Mouse (Mus musculus): ENCODE results near the gene Dmbx1.

Dmbx1 gene

DNA sequence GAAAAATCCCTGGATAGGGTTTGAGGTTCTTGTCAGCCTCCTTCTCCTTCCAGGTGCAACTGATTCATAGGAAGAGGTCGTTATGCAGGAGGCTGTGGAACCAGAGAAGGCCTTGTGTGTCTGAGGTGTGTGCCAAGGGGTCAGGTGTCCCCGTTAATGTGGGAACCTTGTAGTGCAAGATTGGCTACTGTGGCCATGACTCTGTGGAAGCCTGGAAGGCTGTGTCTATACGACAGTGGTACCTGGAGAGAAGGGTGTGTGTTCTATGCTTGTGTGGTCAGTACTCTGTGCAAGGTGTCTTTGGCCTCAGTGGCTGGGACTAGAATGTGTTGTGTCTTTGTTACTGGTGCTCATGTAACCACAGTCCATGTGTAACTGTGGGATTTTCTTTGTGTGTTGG is 955 bp upstream of the Dmbx1 start:
- DNase-seq (ENCODE audit: low spot score in 2 of 2), result no peak

DNA sequence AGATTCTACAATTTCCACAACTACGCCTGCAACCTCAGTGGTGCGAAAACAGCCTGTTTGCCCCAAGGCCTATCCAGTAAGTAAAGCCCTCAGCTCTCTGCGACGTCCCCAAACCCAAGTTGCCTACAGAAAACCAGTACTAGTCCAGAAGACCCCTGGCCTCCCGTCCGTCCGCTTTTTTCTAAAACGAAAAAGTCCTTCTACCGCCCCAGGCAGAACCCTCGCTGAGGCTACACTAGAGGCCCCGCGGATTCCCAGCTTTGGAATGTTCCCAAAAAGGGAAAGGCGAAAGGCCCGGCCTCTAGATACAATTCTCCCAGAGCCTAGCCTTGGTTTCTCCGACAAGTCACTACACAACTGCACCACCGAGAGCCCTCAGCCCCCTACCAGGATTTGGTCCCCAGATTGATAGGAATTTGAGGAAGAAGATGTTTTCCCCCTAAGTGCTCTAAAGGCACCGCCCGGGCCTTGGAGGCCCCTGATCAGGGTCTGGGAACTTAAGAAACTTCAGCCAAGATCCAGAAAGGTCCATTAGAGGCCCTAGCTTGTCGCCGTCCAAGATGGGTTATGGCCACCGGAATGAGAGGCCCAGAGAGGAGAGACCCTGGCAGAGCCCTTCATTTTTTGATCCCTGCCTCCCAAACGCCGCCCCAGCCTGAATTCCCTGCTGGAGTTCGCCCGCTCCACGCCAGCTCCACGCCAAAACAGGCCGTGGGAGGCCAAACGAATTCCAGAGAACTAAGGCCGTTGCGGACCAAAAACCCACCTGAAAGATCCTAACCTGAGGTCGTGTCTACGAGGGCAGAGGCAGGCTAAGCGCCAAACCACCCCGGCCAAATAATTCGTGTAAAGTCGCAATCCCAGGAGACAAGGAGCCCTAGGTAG is 1.2 kb downstream of the Dmbx1 start:
- no peak for DNase-seq (ENCODE audit: low spot score in 2 of 2)

DNA sequence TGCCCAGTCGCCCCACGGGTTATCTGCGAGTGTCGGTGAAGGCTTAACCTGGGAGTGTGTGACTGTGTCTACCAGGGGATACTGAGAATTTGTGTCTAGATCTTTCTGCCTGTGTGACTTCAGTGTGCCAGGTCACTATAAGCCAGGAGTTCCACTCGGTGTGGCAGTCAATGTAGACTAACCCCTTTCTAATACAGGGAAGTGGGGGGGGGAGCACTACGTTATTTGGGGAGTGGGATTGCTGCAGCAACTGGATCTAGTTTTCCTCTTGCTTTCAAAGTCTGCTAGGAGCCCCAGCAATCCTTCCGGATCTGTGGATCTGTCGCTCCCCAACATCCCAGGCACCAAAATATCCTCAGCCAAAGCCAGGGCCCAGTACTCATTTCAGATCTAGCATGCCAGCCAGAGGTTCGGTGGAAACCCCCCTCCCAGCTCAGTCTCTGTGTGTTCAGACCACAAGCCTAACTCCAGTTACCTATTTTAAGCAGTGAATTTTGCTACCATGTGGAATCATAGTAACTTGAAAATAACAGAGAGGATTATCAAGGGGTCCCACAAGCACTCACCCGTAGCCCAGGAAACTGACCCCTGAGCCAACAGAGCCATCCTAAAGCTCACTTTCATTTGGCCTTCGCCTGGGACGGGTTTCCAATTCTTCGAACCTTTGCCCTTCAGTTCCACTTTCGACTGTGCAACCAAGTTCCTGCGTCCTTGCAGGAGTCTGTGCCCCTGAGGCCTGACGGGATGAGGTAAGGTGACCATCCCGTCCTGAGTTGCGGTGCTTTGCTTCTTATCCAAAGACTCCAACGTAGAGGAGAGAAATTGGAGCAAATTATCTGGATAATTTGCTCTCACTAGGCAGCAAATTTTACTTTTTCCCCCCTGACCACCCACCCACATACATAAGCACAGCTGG is 2.4 kb downstream of the Dmbx1 start:
- no peak for DNase-seq (ENCODE audit: low spot score in 2 of 2)

DNA sequence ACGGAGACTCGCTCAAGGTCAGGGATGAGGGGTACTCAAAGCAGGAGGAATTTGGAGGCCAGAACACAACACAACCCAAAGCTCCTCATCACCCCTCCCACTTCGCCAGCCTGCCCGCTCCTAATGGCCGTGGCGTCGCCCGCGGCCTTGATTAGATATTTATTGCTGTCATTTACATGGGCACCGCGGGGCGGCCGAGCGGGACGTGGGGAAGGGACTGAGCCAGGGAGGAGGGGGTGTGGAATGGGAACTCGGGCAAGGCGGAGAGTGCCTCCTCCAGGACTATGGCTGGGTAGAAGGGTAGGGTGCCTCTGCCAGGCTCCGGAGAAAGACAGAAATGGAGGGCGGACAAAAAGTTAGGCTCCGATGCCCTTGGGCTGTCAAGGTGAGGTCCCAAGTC is 3.1 kb downstream of the Dmbx1 start:
- no peak for DNase-seq (ENCODE audit: low spot score in 2 of 2)

DNA sequence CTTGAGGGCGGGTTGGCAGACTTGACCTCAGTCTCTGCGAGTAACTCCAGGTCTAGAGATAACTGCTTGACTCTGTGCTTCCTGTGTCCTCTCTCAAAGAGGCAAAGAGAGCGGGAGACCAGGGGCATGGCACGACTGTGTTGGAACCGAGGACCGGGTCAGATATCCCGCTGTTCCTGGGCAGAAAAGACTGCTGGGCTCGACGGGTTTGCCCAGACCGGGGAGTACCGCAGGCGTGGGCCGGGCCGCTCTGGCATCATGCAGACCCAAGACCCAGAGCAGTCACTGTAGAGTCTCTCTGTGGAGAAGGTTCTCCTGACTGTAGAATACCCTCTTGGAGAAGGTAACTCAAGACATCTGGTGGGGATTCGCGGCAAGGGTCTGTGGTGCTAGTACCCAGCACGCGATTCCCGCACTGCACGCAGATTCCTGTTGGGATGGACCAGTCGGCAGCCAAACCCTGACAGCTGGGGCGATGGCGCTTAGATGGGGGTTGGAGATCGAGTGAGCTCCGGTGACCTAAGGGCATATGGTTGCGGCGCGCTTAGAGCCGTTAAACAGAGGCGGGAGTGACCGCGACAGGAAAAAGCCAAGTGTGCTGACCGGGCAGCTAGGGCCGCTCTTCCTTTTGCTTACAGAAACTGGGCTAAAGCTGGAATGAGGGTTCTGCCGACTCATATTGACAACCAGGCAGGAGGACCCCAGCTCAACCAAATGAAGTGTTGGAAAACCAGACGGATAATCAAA is 3.7 kb downstream of the Dmbx1 start:
- no peak for DNase-seq (ENCODE audit: low spot score in 2 of 2)

DNA sequence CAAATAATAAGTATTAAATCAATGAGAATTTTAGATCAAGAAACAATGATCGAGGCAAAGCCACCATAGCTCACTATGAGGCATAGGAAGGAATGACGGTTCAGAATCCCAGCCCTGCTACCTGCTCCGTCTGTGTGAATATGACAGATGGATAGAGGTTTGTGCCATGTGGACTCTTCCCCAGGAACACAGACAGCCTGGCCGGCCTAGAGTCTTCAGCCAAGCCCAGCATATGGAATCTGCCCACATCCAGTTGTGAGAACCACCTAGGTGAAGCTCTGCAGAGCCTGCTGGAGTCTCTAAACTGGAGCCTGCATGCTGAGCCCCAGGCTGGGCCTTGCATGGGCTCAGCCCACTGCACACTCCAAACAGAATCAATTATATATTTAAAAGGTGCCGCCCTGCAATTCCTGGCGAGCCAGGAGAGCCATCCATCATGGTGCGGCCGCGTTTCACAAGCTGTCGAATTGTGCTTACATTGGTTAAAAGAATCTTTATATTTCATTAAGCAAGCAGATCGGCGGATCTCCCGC is 8.1 kb downstream of the Dmbx1 start:
- DNase-seq (ENCODE audit: low spot score in 2 of 2), result no peak

DNA sequence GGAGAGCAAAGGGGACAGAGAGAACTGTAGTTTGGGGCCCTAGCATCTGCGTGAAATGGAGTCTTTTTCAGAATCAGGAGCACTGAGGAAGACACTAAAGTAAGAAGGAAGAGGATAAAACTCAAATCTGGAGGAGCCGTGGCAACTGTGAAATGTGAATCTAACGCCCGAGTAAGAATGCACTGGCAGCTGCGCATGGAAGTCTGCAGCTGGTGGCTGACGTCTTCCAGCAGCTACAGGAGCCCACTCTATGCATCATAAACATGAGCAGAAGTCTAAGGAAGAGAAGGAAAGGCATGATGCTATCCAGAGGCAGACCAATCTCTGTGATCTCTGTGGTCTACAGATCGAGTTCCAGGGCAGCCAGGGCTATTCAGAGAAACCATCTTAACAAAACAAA is 12.1 kb downstream of the Dmbx1 start:
- DNase-seq (ENCODE audit: low spot score in 2 of 2), result no peak

DNA sequence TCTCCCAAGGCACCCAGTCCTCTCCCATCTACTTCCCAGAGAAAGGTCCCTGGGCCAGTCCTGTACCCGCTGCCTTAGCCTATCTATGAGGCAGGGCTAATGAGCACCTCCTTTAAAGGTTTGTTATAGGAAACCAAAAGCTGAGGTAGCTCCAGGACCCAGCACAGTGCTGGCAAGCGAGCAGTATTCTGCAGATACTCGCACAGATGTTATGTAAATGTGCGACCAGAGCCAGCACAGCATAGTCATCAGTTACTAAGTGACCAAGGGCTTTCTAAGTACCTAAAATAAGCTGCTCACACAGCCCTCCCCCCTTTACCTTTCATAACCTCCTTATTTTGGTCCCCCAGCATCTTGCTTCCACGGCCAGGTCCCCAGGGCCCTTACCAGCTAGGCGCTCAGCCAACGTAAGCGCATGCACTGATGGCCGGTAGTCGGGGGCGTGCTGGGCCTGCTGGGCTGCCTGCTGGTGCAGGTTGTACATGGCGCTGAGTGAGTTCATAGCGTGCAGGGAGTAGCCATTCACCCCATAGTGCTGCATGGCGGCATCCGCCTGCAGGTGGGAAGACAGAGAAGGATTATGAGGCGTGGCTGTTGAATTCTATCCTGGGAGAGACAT is 16.4 kb downstream of the Dmbx1 start:
- DNase-seq (ENCODE audit: low spot score in 2 of 2), result no peak

DNA sequence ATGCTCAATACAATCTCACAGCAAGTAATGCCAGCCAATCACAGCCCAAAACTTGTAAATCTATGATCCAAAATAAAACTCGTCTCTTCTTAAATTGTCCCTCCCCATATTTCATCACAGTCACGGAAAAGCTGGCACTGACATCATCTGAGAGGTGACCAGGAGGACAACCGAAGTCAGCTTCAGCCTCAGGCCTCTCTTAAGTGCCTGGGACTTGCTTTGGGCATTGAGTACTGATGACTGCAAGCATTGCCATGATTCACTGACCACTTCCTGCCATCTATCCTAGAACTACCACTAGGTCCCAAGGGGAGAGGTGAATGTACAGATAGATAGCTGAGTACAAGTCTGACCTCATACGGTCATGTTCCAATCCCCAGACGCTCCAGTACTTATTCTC is 17.0 kb downstream of the Dmbx1 start:
- no peak for DNase-seq (ENCODE audit: low spot score in 2 of 2)

DNA sequence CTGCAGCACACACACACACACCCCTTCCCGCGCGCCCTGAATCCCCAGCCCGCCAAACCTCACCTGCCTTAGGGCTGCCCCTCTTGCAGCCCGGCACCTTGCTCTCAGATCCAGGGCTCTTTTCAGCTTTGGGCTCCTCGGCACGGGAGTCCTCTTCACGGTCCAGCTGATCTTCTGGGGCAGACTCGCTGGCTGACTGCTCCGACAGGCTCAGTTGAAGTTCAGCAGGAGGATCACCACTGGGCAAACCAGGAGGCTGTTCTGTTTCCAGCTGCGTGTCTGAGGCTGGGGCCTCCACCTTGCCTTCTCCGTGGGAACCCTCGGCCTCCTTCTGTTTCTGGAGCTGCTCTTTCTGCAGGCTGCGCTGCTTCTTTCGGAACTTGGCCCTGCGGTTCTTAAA is 19.8 kb downstream of the Dmbx1 start:
- DNase-seq (ENCODE audit: low spot score in 2 of 2), result no peak

DNA sequence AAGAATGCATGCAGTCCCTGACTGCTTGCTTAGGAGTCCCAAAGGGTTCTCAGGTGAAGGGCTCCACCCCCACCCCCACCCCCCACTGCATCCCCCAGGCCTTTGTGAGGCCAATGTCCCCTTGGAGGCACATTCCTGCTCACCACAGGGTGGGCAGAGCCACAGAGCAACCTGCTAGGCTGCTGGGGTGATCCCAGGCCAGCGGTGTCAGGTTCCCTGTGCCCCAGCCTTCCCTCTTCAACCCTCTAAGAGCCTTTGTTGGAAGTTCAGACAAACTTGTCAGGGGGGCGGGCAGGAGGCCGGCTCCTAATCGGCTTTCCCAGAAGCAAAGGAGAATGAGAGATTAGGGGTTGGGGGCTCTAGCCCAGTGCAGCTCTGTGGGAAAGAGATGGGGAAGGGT is 28.1 kb downstream of the Dmbx1 start:
- DNase-seq (ENCODE audit: low spot score in 2 of 2), result no peak

DNA sequence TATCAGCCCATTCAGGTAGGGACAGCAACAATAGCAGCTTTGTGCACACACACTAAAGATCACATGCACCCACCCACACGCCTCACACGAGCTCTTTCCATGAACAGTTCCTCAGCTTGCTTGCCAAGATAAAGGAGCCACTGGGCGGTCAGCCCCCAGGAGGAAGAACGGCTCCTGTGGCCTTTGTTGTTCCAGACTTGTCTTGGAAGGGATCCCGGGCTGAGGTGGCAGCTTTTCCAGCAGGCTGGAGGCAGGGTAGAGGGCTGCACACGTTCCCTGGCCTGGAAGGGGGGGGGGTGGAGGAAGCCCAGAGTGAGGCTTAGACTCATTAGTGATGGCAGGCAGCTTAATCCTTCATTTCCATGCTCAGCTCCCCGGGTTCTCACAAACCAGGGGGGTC is 31.1 kb downstream of the Dmbx1 start:
- DNase-seq (ENCODE audit: low spot score in 2 of 2), result peak in 1 of 2 experiments; percentile 6

DNA sequence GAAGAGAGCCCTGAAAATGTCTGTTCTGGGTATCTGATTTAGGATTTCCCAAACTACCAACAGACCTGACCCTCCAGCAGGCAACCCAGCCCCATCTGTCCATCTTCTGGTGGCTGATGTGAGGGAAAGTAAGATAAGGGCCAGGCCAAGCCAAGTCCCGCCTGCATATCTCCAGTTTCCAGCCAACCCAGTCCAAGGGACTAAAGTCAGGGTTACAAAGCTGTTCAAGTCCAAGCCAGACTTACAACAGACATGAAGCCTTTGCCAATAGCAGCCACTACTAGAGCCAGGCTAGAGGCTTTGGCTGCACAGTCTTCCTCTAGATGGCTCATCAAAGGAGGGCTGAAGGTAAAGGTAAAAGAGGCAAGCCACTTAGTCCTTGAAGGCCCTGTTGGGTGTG is 31.7 kb downstream of the Dmbx1 start:
- no peak for DNase-seq (ENCODE audit: low spot score in 2 of 2)

DNA sequence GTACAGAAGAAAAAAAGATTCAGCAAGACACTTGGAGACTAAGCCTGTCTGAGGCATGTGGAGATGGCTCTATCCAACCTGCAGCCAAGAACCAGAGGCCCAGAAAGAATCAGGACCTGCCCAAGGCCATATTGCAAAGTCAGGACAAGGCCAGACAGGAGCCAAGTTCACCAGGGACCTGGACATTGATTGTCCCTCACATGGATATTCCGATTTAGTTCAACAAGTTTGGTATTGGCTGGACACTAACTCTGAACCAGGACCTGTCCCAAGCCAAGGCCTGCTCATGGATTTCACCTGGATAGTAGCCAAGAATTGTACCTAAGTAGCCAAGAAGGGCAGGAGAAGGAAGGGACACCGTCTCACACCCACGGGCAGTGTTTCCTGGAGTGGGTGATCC is 32.9 kb downstream of the Dmbx1 start:
- DNase-seq (ENCODE audit: low spot score in 2 of 2), result no peak

DNA sequence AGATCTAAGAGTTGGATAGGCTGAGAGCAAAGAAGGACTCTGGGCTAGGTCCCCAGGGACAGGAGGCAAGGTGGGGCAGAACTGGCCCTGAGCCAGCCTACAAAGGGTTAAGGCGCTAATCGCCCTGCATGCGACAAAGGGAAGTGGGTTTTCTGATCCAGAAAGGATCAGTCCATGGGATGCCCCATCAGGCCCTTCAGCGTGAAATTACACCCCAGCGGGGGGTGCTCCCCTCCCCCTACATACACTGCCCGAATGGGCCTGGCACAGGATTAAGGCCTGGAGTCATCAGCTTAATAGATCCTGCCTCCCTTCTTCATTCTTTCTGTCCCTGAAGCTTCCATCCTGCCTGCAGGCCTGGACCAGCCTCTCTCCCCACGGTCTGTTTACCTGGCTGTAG is 34.0 kb downstream of the Dmbx1 start:
- DNase-seq (ENCODE audit: low spot score in 2 of 2), result no peak

DNA sequence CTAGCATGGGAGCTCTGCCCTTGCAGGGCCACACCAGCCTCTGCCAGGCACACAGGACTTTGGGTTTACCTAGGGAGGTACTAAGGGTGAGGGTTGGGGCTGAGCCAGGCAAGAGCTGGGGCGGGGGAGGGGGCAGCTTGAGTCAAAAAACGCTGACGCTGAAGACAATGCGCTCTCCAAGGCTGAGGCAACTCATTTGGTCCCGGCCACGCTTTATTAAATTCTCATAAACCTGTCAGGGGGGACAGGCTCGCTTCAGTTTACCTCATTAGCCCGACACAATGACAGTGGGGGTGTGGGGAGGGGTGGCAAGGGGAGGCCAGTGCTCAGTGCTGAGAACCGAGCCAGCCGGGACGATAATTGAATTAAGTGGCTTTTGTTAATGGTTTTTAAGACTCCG is 35.4 kb downstream of the Dmbx1 start:
- DNase-seq (ENCODE audit: low spot score in 2 of 2), result no peak

DNA sequence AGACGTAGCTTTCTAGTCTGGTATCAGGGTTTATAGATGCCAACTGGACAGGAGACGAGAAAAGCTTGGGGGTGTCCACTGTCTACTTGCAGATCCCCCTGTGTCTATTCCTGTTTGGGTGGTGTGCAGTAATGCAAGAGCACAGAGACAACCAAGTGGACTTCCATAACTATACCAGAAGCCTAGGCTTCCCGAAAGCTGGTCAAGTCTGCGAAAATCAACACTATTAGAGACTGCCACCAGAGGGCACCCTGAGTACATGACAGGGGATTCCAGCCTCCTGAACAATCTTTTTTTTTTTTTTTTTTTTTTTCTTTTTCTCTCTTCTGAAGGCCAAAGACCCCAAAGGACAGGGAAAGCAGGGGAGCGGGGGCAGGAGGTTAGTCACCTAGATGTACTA is 36.9 kb downstream of the Dmbx1 start:
- DNase-seq (ENCODE audit: low spot score in 2 of 2), result peak; percentile 70 to 72

DNA sequence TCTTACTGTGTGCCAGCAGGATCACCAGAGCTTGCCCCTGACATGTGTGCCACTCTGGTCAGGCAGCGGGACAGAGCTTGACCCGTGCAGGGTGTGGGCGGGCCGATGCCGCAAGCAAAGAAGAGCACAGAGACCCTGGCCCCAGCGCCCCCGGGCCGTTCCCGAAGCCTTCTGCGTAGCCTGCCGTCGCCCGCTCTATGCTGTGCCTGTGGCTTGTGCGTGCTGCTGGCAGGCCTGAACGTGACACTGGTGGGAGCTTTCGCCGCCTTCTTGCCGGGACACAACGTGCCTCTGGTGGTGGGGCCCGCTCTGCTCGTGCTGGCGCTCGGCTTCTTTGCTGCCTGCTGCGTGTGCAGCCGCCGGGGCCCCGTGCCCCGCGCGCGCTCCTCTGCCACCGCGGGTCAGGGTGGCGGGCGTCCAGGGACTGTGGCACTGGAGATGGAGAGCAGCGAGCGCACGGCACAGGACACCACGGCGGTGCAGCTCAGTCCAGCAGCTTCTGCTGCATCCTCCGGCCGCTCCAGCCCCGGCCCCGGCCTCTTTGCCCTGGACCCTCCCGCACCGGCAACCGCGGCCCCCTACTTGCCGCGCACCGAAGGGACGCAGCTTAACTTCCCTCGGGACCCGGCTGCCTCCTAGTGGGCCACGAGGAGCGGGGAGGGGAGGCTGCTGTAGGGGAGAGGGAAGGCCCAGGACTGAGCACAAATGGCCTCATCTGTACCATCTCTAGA is 41.7 kb downstream of the Dmbx1 start:
- DNase-seq (ENCODE audit: low spot score in 2 of 2), result no peak

DNA sequence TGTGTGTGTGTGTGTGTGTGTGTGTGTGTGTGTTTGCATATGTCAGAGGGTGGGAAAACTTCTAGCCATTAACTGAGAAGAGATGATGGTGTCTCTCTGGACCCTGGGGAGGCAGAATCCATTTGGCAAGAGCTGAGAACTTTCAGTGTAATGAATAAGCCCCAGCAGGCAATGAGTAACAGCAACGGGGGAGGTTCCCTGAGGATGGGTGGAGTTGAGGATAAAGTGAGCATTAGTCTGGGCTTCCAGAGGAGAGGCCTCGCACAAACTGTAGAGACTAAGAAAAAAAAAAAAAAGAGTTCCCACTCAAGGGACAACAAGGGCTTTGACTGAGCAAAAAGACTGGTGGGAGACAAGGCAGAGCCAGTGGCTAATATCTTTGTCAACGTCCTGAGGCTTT is 45.4 kb downstream of the Dmbx1 start:
- DNase-seq (ENCODE audit: low spot score in 2 of 2), result no peak

DNA sequence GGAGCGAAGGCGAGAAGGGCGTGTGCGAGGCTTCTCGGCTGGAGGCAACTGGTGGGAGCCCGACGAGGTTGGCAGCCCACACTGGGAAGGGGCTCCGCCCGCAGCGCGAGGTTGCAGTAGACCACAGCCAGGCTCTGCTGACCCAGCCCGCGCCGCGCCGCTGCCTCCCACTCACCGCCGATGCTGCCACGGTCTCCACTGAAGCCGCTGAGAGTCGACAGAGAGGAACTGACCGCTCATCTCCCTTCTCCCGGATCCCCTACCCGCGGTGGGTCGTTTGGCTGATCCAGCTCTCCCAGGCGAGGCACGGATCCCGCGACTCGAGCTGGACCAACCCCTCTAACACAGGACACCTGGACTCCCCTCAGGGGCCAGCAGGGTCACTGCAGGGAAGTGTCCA is 49.2 kb downstream of the Dmbx1 start, which contains the start of gene 6430628N08Rik:
TSS of gene 6430628N08Rik (plus strand) at position 113 of the 400 bp plus-strand sequence.
- no peak for DNase-seq (ENCODE audit: low spot score in 2 of 2)

DNA sequence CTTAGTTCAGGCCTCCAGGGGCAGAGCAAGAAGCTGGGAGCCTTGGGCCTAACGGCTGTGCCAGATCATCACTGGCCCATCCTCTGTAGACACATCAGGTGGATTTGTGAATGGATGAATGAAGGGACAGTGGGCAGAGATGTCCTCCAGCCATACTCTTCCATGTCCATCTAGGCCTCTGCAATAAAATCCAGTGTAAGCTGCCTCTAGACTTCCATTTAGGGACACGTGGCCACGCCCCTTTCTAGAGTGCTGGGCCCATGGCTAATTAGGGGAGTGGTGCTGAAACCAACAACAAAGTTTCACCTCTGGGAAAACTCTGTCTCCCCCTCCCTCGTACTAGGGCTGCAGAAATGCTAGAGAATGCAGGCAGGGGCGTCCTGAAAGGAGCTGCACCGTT is 49.7 kb downstream of the Dmbx1 start:
- no peak for DNase-seq (ENCODE audit: low spot score in 2 of 2)

Measured in urinary bladder, postnatal 36 days (tissue).